Mouse (Mus musculus): ENCODE data around the gene Chrna5.

Gene Chrna5

GRCm38 (mm10) chr9:55023902-55024583 is 43.4 kb downstream of the Chrna5 start:
- peak; percentile 89 for DNase-seq (ENCODE audit: low spot score)

GRCm38 (mm10) chr9:55025534-55026274 is 45.0 kb downstream of the Chrna5 start:
- DNase-seq (ENCODE audit: low spot score): peak; percentile 13

- DNase-seq (ENCODE audit: low spot score): peak; percentile 77
Measured at GRCm38 (mm10) chr9:55026275-55026663, 45.6 kb downstream of the Chrna5 start, which contains the start of gene Chrna3. TSS of gene Chrna3 (minus strand) at chr9:55026562.

GRCm38 (mm10) chr9:55031435-55032167 is 50.9 kb downstream of the Chrna5 start:
- no peak for DNase-seq (ENCODE audit: low spot score)

- no peak for DNase-seq (ENCODE audit: low spot score)
Measured at GRCm38 (mm10) chr9:55038948-55039347, 58.3 kb downstream of the Chrna5 start.

GRCm38 (mm10) chr9:55039983-55040382 is 59.3 kb downstream of the Chrna5 start:
- no peak for DNase-seq (ENCODE audit: low spot score)

GRCm38 (mm10) chr9:55041389-55041788 is 60.7 kb downstream of the Chrna5 start:
- DNase-seq (ENCODE audit: low spot score): no peak

GRCm38 (mm10) chr9:55043688-55044087 is 63.0 kb downstream of the Chrna5 start:
- peak; percentile 58 for DNase-seq (ENCODE audit: low spot score)

GRCm38 (mm10) chr9:55045001-55045400 is 64.3 kb downstream of the Chrna5 start:
- no peak for DNase-seq (ENCODE audit: low spot score)

- peak; percentile 63 for DNase-seq (ENCODE audit: low spot score)
Measured at GRCm38 (mm10) chr9:55046764-55047163, 66.1 kb downstream of the Chrna5 start.

- DNase-seq (ENCODE audit: low spot score): peak; percentile 49
Measured at GRCm38 (mm10) chr9:55048211-55048880, 67.7 kb downstream of the Chrna5 start, which contains the start of gene Chrnb4. TSS of gene Chrnb4 (minus strand) at chr9:55048779.

GRCm38 (mm10) chr9:55055386-55055930 is 74.8 kb downstream of the Chrna5 start:
- DNase-seq (ENCODE audit: low spot score): no peak
